Mouse (Mus musculus): ENCODE measurements around the gene Irak1.
A peak's percentile ranks its signal among the peaks of the same experiment; 100 is the strongest.

Irak1 gene

GRCm38 (mm10) chrX:74023188-74024049 lies at the start of gene Irak1:
TSS of gene Irak1 (minus strand) at chrX:74023918.
- peak; percentile 74 for DNase-seq (ENCODE audit: low spot score)

GRCm38 (mm10) chrX:74070794-74071193 lies 47.1 kb upstream of the Irak1 start:
- DNase-seq (ENCODE audit: low spot score): no peak

GRCm38 (mm10) chrX:74067891-74068290 lies 44.2 kb upstream of the Irak1 start:
- no peak for DNase-seq (ENCODE audit: low spot score)

GRCm38 (mm10) chrX:74045107-74045506 lies 21.4 kb upstream of the Irak1 start:
- DNase-seq (ENCODE audit: low spot score): no peak

GRCm38 (mm10) chrX:74037702-74038375 lies 14.1 kb upstream of the Irak1 start:
- no peak for DNase-seq (ENCODE audit: low spot score)

GRCm38 (mm10) chrX:74030000-74030399 lies 6.3 kb upstream of the Irak1 start:
- DNase-seq (ENCODE audit: low spot score): no peak

GRCm38 (mm10) chrX:74022795-74023187 lies 927 bp downstream of the Irak1 start:
- DNase-seq (ENCODE audit: low spot score): no peak

GRCm38 (mm10) chrX:74014597-74014996 lies 9.1 kb downstream of the Irak1 start:
- DNase-seq (ENCODE audit: low spot score): no peak

- peak; percentile 10 for DNase-seq (ENCODE audit: low spot score)
These were observed 15.7 kb downstream of the Irak1 start for GRCm38 (mm10) chrX:74008063-74008462.

- DNase-seq (ENCODE audit: low spot score): no peak
These were observed 17.3 kb downstream of the Irak1 start for GRCm38 (mm10) chrX:74006401-74006800.

- no peak for DNase-seq (ENCODE audit: low spot score)
These were observed 20.1 kb downstream of the Irak1 start for GRCm38 (mm10) chrX:74003644-74004043.

- no peak for DNase-seq (ENCODE audit: low spot score)
These were observed 22.7 kb downstream of the Irak1 start for GRCm38 (mm10) chrX:74001024-74001423.

- DNase-seq (ENCODE audit: low spot score): peak; percentile 83
These were observed 24.5 kb downstream of the Irak1 start for GRCm38 (mm10) chrX:73998911-73999869.

- no peak for DNase-seq (ENCODE audit: low spot score)
These were observed 45.9 kb downstream of the Irak1 start for GRCm38 (mm10) chrX:73977783-73978182.

- DNase-seq (ENCODE audit: low spot score): no peak
These were observed 47.4 kb downstream of the Irak1 start for GRCm38 (mm10) chrX:73976283-73976682.

GRCm38 (mm10) chrX:73972774-73973173 lies 50.9 kb downstream of the Irak1 start:
- DNase-seq (ENCODE audit: low spot score): no peak

- DNase-seq (ENCODE audit: low spot score): no peak
These were observed 52.9 kb downstream of the Irak1 start for GRCm38 (mm10) chrX:73970781-73971180.

- DNase-seq (ENCODE audit: low spot score): no peak
These were observed 54.0 kb downstream of the Irak1 start for GRCm38 (mm10) chrX:73969729-73970128.

GRCm38 (mm10) chrX:73969167-73969566 lies 54.6 kb downstream of the Irak1 start:
- no peak for DNase-seq (ENCODE audit: low spot score)

GRCm38 (mm10) chrX:73967177-73968075 lies 56.3 kb downstream of the Irak1 start:
- DNase-seq (ENCODE audit: low spot score): peak; percentile 92

Measured in embryo, embryonic 10.5 days (tissue).